ENCODE assay signal across 8 mouse cellular contexts in the genomic region with DNA sequence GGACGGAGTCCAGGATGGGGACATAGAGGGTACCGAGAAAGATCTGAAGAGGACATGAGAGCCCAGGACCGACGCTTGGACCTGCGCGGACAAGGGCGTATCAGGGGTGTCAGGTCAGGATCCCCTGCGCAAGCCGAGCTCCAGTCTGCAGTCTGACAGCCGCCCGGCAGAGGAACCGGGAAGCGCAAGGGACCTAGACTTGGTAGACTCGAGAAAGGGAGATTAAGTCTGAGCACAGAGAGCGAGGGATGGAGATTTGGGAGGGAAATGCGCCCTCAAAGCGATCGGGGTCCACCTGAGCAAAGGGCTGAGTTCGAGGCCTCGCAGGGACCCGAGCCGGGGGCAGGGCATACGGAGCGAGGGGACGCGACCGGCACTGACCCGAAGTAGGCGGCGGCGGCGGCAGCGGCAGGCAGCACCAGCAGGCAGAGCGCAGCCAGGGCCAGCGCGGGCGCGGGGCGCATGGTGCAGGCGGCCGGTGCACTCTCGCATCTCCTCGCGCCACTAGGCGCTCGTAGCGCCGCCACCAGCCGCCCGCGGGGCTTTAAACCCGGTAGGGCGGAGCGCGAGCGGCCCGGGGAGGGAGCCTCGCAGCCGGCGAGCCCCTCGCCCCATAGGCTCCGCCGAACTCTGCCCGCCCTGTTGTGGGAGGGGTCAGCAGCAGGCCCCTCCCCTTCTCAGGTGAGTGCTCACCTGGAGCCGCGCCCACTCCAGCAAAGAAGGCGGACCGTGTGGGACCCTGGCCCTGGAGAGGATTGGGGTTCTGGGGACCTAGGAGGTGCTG. TPM values are rescaled to one million over a fixed set of nuclear protein-coding genes. Genes with fewer than 3 reads are reported as not detected.
DNase-seq lines count a peak whose midpoint lies in the region; ATAC-seq and TF ChIP-seq lines count a peak whose summit lies in the region.

Gene Wnt9b (minus strand): TSS at position 516 of the 784 bp plus-strand sequence.

- TF ChIP-seq EP300 in liver, postnatal 0 days (IDR thresholded peaks at IDR 0.05; ENCODE audit: low read depth) = no peak

- peaks cover 89% of the 10 kb centered on the region for H3K27me3 ChIP-seq in embryonic facial prominence, embryonic 13.5 days
- H3K27me3 ChIP-seq in intestine, postnatal 0 days (replicated peaks; ENCODE audit: control insufficient read depth, insufficient read depth, low read length) = peaks cover 47% of the 10 kb centered on the region
- peaks cover 59% of the 10 kb centered on the region for H3K27me3 ChIP-seq in liver, postnatal 0 days (ENCODE audit: insufficient read depth, low read length)
- peaks cover 31% of the 10 kb centered on the region for H3K27me3 ChIP-seq in stomach, embryonic 14.5 days (ENCODE audit: control insufficient read depth, insufficient read depth, low read length)

- H3K27ac ChIP-seq in embryonic facial prominence, embryonic 13.5 days = no peak within 1 kb of the TSS
- no peak within 1 kb of the TSS for H3K27ac ChIP-seq in intestine, postnatal 0 days (ENCODE audit: low read depth, low read length)
- H3K27ac ChIP-seq in liver, postnatal 0 days (ENCODE audit: low read depth) = no peak within 1 kb of the TSS
- no peak within 1 kb of the TSS for H3K27ac ChIP-seq in stomach, embryonic 14.5 days (ENCODE audit: low read length)

- H3K4me3 ChIP-seq in embryonic facial prominence, embryonic 13.5 days = peak within 1 kb of the TSS; percentile 50
- H3K4me3 ChIP-seq in intestine, postnatal 0 days (ENCODE audit: low read depth, low read length) = peak within 1 kb of the TSS; percentile 42
- H3K4me3 ChIP-seq in liver, postnatal 0 days (ENCODE audit: low read depth, low read length) = peak within 1 kb of the TSS; percentile 39
- H3K4me3 ChIP-seq in stomach, embryonic 14.5 days (ENCODE audit: low read depth, low read length) = peak within 1 kb of the TSS; percentile 37

- H3K9ac ChIP-seq in embryonic facial prominence, embryonic 13.5 days = peak within 1 kb of the TSS; percentile 58
- H3K9ac ChIP-seq in intestine, postnatal 0 days (ENCODE audit: low read depth, low read length) = peak within 1 kb of the TSS; percentile 46
- peak within 1 kb of the TSS; percentile 21 for H3K9ac ChIP-seq in liver, postnatal 0 days (replicated peaks)
- H3K9ac ChIP-seq in stomach, embryonic 14.5 days (replicated peaks; ENCODE audit: low read depth, low read length) = peak within 1 kb of the TSS; percentile 30; the same call in 1 of the 2 replicates

- DNase-seq in thymus, postnatal 4 days = peak; percentile 37
- no peak for DNase-seq in thymus, adult 18-20 months
- DNase-seq in liver, postnatal 0 days = peak; percentile 44
- DNase-seq in frontal cortex, postnatal 36 days (ENCODE audit: low spot score in 2 of 2) = no peak
- no peak for DNase-seq in right cerebral cortex, adult 18-20 months

- peaks cover 14% of the 10 kb centered on the region for H3K4me1 ChIP-seq in embryonic facial prominence, embryonic 13.5 days
- H3K4me1 ChIP-seq in intestine, postnatal 0 days (replicated peaks; ENCODE audit: control insufficient read depth, insufficient read depth, low read length) = no peaks in the 10 kb centered on the region
- peaks cover 9% of the 10 kb centered on the region; the same call in 1 of the 2 replicates for H3K4me1 ChIP-seq in liver, postnatal 0 days (ENCODE audit: insufficient read depth)
- peaks cover 3% of the 10 kb centered on the region; the same call in 1 of the 2 replicates for H3K4me1 ChIP-seq in stomach, embryonic 14.5 days (ENCODE audit: control insufficient read depth, insufficient read depth, low read length)

- peak; percentile 24; the same call in 1 of the 2 replicates for TF ChIP-seq CTCF in intestine, postnatal 0 days (IDR thresholded peaks at IDR 0.05; ENCODE audit: low read depth)
- TF ChIP-seq CTCF in liver, postnatal 0 days (IDR thresholded peaks at IDR 0.05; ENCODE audit: low read depth) = no peak

- H3K9me3 ChIP-seq in embryonic facial prominence, embryonic 13.5 days = no peaks in the 10 kb centered on the region
- H3K9me3 ChIP-seq in intestine, postnatal 0 days (ENCODE audit: control insufficient read depth) = no peaks in the 10 kb centered on the region
- no peaks in the 10 kb centered on the region for H3K9me3 ChIP-seq in liver, postnatal 0 days (ENCODE audit: low read length)
- no peaks in the 10 kb centered on the region for H3K9me3 ChIP-seq in stomach, embryonic 14.5 days (ENCODE audit: control insufficient read depth, low read depth, low read length)

- peak within 1 kb of the TSS; percentile 88 for H3K4me2 ChIP-seq in embryonic facial prominence, embryonic 13.5 days
- peak within 1 kb of the TSS; percentile 85 for H3K4me2 ChIP-seq in intestine, postnatal 0 days (replicated peaks; ENCODE audit: low read depth)
- peak within 1 kb of the TSS; percentile 72 for H3K4me2 ChIP-seq in liver, postnatal 0 days (ENCODE audit: low read depth, low read length)
- peak within 1 kb of the TSS; percentile 89 for H3K4me2 ChIP-seq in stomach, embryonic 14.5 days (replicated peaks; ENCODE audit: low read depth, low read length)

- peak; percentile 84 for ATAC-seq in embryonic facial prominence, embryonic 13.5 days (ENCODE audit: insufficient number of reproducible peaks, insufficient read depth, low FRiP score, low TSS enrichment, low read depth)
- peak; percentile 77 for ATAC-seq in intestine, postnatal 0 days
- ATAC-seq in liver, postnatal 0 days = peak; percentile 56
- peak; percentile 85 for ATAC-seq in stomach, embryonic 14.5 days (ENCODE audit: insufficient number of reproducible peaks, insufficient read depth, low FRiP score, low read depth)

- no peaks in the 10 kb centered on the region for H3K36me3 ChIP-seq in embryonic facial prominence, embryonic 13.5 days
- H3K36me3 ChIP-seq in intestine, postnatal 0 days (ENCODE audit: control insufficient read depth, insufficient read depth) = no peaks in the 10 kb centered on the region
- H3K36me3 ChIP-seq in liver, postnatal 0 days (replicated peaks; ENCODE audit: insufficient read depth, low read length) = no peaks in the 10 kb centered on the region
- H3K36me3 ChIP-seq in stomach, embryonic 14.5 days (ENCODE audit: control insufficient read depth, insufficient read depth, low read length) = no peaks in the 10 kb centered on the region

- WGBS in embryonic facial prominence, embryonic 13.5 days = under 1% methylated on average over 63 of the region's 68 CpGs
- whole genome bisulfite sequencing in intestine, postnatal 0 days = under 1% methylated on average over 66 of the region's 68 CpGs
- 2% methylated on average over 52 of the region's 68 CpGs for WGBS in liver, postnatal 0 days (ENCODE audit: insufficient replicate concordance)
- WGBS in stomach, embryonic 14.5 days = under 1% methylated on average over 67 of the region's 68 CpGs

RNA-seq across cellular contexts. Expression of gene Wnt9b, which starts in this region (rescaled TPM):
- 4.4 and 4.8 TPM in 2 replicates for polyA plus RNA-seq in embryonic facial prominence, embryonic 13.5 days (2015; fragmentation: Nextera tagmentation; extraction: Ambion mirVana)
- 0.03 and 0.09 TPM in 2 replicates for polyA plus RNA-seq in intestine, postnatal 0 days (2015; fragmentation: Nextera tagmentation; extraction: Ambion mirVana)
- polyA plus RNA-seq in liver, postnatal 0 days (2015; fragmentation: Nextera tagmentation; extraction: Ambion mirVana) = 0.08 and 0.20 TPM in 2 replicates
- polyA plus RNA-seq in stomach, embryonic 14.5 days (2014; fragmentation: Nextera tagmentation; extraction: Ambion mirVana) = 0.06 and 0.07 TPM in 2 replicates

Comparison
In these comparisons a context has a peak if more than half of its experiments do, and no peak if none do; other contexts are left out.
1. Peak in ATAC-seq, H3K4me3 ChIP-seq, H3K9ac ChIP-seq and H3K4me2 ChIP-seq in intestine, postnatal 0 days; RNA of the gene not detected or under 1 TPM.
2. Peak in DNase-seq, ATAC-seq, H3K4me3 ChIP-seq, H3K9ac ChIP-seq and H3K4me2 ChIP-seq in liver, postnatal 0 days; RNA of the gene not detected or under 1 TPM.
3. Peak in ATAC-seq, H3K4me3 ChIP-seq, H3K9ac ChIP-seq and H3K4me2 ChIP-seq in stomach, embryonic 14.5 days; RNA of the gene not detected or under 1 TPM.